Mouse (Mus musculus) G1E (cell line): Measurements from ENCODE around the gene Galnt17.

Experiments
- CTCF ChIP-seq: IDR thresholded peaks from 2 replicates; pipeline ENCODE4 v1.5.1; 2012; ENCODE audit warnings: low read depth, low read length, inconsistent platforms, mixed read lengths
- GATA1 ChIP-seq: IDR thresholded peaks from 2 replicates; pipeline ENCODE4 v1.6.1; 2012; ENCODE audit warnings: borderline replicate concordance, low read length, inconsistent platforms, mixed read lengths
- TAL1 ChIP-seq: conservative IDR thresholded peaks from 2 replicates; pipeline ENCODE4 v1.6.1; 2012; ENCODE audit warnings: low read depth, low read length, inconsistent platforms, mixed read lengths

- TF ChIP-seq GATA1 (no peak), CTCF (no peak), TAL1 (no peak)
These were observed 243.1 kb downstream of the Galnt17 start for GRCm38 (mm10) chr5:131065174-131065573.
